Mouse (Mus musculus) heart, adult 11 months (tissue): Measurements from ENCODE around the gene Cdyl2.

Source experiments
- DNase-seq: peaks from one replicate; pipeline ENCODE4 v3.0.0; 2022

Cdyl2 gene

GRCm38 (mm10) chr8:116670604-116671003 lies 62.2 kb downstream of the Cdyl2 start:
- DNase-seq: peak; percentile 80

GRCm38 (mm10) chr8:116668977-116669376 lies 63.8 kb downstream of the Cdyl2 start:
- DNase-seq: peak; percentile 46

GRCm38 (mm10) chr8:116666781-116667325 lies 65.9 kb downstream of the Cdyl2 start:
- peak; percentile 51 for DNase-seq

- DNase-seq: peak; percentile 39
Measured at GRCm38 (mm10) chr8:116661521-116661920, 71.3 kb downstream of the Cdyl2 start.

GRCm38 (mm10) chr8:116656811-116657210 lies 76.0 kb downstream of the Cdyl2 start:
- peak; percentile 55 for DNase-seq

GRCm38 (mm10) chr8:116654881-116655280 lies 77.9 kb downstream of the Cdyl2 start:
- DNase-seq: peak; percentile 17

- peak; percentile 65 for DNase-seq
Measured at GRCm38 (mm10) chr8:116652949-116653348, 79.8 kb downstream of the Cdyl2 start.

GRCm38 (mm10) chr8:116649975-116650725 lies 82.6 kb downstream of the Cdyl2 start:
- peak; percentile 68 for DNase-seq

- DNase-seq: peak; percentile 43
Measured at GRCm38 (mm10) chr8:116645376-116645775, 87.4 kb downstream of the Cdyl2 start.

- DNase-seq: peak; percentile 60
Measured at GRCm38 (mm10) chr8:116640925-116641324, 91.9 kb downstream of the Cdyl2 start.

GRCm38 (mm10) chr8:116637998-116638397 lies 94.8 kb downstream of the Cdyl2 start:
- peak; percentile 77 for DNase-seq

GRCm38 (mm10) chr8:116637193-116637592 lies 95.6 kb downstream of the Cdyl2 start:
- peak; percentile 73 for DNase-seq

- no peak for DNase-seq
Measured at GRCm38 (mm10) chr8:116636396-116636795, 96.4 kb downstream of the Cdyl2 start.

- DNase-seq: peak; percentile 65
Measured at GRCm38 (mm10) chr8:116635972-116636371, 96.8 kb downstream of the Cdyl2 start.

GRCm38 (mm10) chr8:116635261-116635660 lies 97.5 kb downstream of the Cdyl2 start:
- DNase-seq: peak; percentile 76

GRCm38 (mm10) chr8:116634436-116634835 lies 98.4 kb downstream of the Cdyl2 start:
- peak; percentile 73 for DNase-seq

- peak; percentile 79 for DNase-seq
Measured at GRCm38 (mm10) chr8:116633470-116634150, 99.2 kb downstream of the Cdyl2 start.

- no peak for DNase-seq
Measured at GRCm38 (mm10) chr8:116630066-116630465, 102.7 kb downstream of the Cdyl2 start.

- DNase-seq: no peak
Measured at GRCm38 (mm10) chr8:116628975-116629374, 103.8 kb downstream of the Cdyl2 start.

- DNase-seq: no peak
Measured at GRCm38 (mm10) chr8:116627854-116628479, 104.8 kb downstream of the Cdyl2 start.

- DNase-seq: peak; percentile 80
Measured at GRCm38 (mm10) chr8:116623591-116623990, 109.2 kb downstream of the Cdyl2 start.

GRCm38 (mm10) chr8:116622326-116622725 lies 110.5 kb downstream of the Cdyl2 start:
- no peak for DNase-seq
